Mouse (Mus musculus) heart, embryonic 10.5 days (tissue): ENCODE measurements around the gene Commd7. TPM values are rescaled to one million over a fixed set of nuclear protein-coding genes. Genes with fewer than 3 reads are reported as not detected.

ENCODE experiments used
- DNase-seq: peaks from one replicate; pipeline ENCODE4 v3.0.0-alpha.2; 2017; ENCODE audit warnings: low spot score
- H3K27ac ChIP-seq: fragments of 300-500 bp; sonication (generic); 2 replicates; pipeline ENCODE4 v1.5.1; 2016; ENCODE audit warnings: mild to moderate bottlenecking
- H3K27me3 ChIP-seq: fragments of 300-500 bp; sonication (generic); 2 replicates; pipeline ENCODE4 v1.6.1; 2016; ENCODE audit warnings: mild to moderate bottlenecking; ENCODE audit not compliant: poor library complexity, insufficient read depth, severe bottlenecking
- H3K36me3 ChIP-seq: fragments of 300-500 bp; sonication (generic); 2 replicates; pipeline ENCODE4 v1.6.1; 2016; ENCODE audit warnings: mild to moderate bottlenecking, moderate library complexity
- H3K4me1 ChIP-seq: fragments of 300-500 bp; sonication (generic); 2 replicates; pipeline ENCODE4 v1.6.1; 2016; ENCODE audit warnings: mild to moderate bottlenecking
- H3K4me3 ChIP-seq: fragments of 300-500 bp; sonication (generic); 2 replicates; pipeline ENCODE4 v1.5.1; 2016; ENCODE audit warnings: mild to moderate bottlenecking, moderate library complexity
- H3K9me3 ChIP-seq: fragments of 300-500 bp; sonication (generic); 2 replicates; pipeline ENCODE4 v1.6.1; 2016; ENCODE audit warnings: mild to moderate bottlenecking, moderate library complexity
- WGBS: fragments of 180-500 bp; shearing (Covaris S2); methylation state at CpG from one replicate; pipeline ENCODE4 v1.1.7; 2016; 5-methylcytosine and 5-hydroxymethylcytosine counted together
- polyA plus RNA-seq: library from polyadenylated mRNA; unstranded; fragments of >200 nt; fragmentation: Nextera tagmentation; extraction: Ambion mirVana; gene quantifications from 2 replicates; pipeline ENCODE4 v1.2.1, GENCODE M21; 2016

The Commd7 gene
- polyA plus RNA-seq, 1 experiment from 2014 or later, result 68.6 TPM

GRCm38 (mm10) chr2:153580042-153580441, 52.5 kb downstream of the Commd7 start:
- H3K9me3 ChIP-seq, result no peaks in the 10 kb centered on the region
- no peaks in the 10 kb centered on the region for H3K36me3 ChIP-seq
- H3K27ac ChIP-seq, result peak overlapping the region; percentile 74; the same call in 1 of the 2 replicates
- no peaks in the 10 kb centered on the region for H3K27me3 ChIP-seq
- peaks cover 51% of the 10 kb centered on the region for H3K4me1 ChIP-seq
- no peak overlapping the region for H3K4me3 ChIP-seq
- 89% methylated on average over 3 of the region's 3 CpGs for WGBS
- peak; percentile 64 for DNase-seq

GRCm38 (mm10) chr2:153577122-153577521, 55.5 kb downstream of the Commd7 start:
- H3K36me3 ChIP-seq, result no peaks in the 10 kb centered on the region
- no peaks in the 10 kb centered on the region for H3K27me3 ChIP-seq
- peak overlapping the region; percentile 75 for H3K27ac ChIP-seq
- H3K9me3 ChIP-seq, result no peaks in the 10 kb centered on the region
- peak; percentile 72 for DNase-seq
- H3K4me3 ChIP-seq, result no peak overlapping the region
- WGBS, result 51% methylated on average over 4 of the region's 4 CpGs
- peaks cover 38% of the 10 kb centered on the region for H3K4me1 ChIP-seq

GRCm38 (mm10) chr2:153576150-153576549, 56.4 kb downstream of the Commd7 start:
- no peak for DNase-seq
- H3K36me3 ChIP-seq, result no peaks in the 10 kb centered on the region
- H3K4me1 ChIP-seq, result peaks cover 34% of the 10 kb centered on the region
- H3K4me3 ChIP-seq, result no peak overlapping the region
- H3K27me3 ChIP-seq, result no peaks in the 10 kb centered on the region
- H3K27ac ChIP-seq, result peak overlapping the region; percentile 73
- H3K9me3 ChIP-seq, result no peaks in the 10 kb centered on the region
- 72% methylated on average over 3 of the region's 3 CpGs for WGBS

- WGBS, result 54% methylated on average over 6 of the region's 6 CpGs
- H3K27me3 ChIP-seq, result no peaks in the 10 kb centered on the region
- no peak overlapping the region for H3K4me3 ChIP-seq
- H3K9me3 ChIP-seq, result no peaks in the 10 kb centered on the region
- peaks cover 28% of the 10 kb centered on the region for H3K4me1 ChIP-seq
- H3K27ac ChIP-seq, result peak overlapping the region; percentile 73
- no peak for DNase-seq
- H3K36me3 ChIP-seq, result no peaks in the 10 kb centered on the region
These were observed 57.0 kb downstream of the Commd7 start for GRCm38 (mm10) chr2:153575554-153575953.

GRCm38 (mm10) chr2:153573101-153573500, 59.5 kb downstream of the Commd7 start:
- no peak overlapping the region for H3K4me3 ChIP-seq
- no peaks in the 10 kb centered on the region for H3K36me3 ChIP-seq
- H3K27me3 ChIP-seq, result no peaks in the 10 kb centered on the region
- DNase-seq, result no peak
- peaks cover 35% of the 10 kb centered on the region for H3K4me1 ChIP-seq
- H3K27ac ChIP-seq, result peak overlapping the region; percentile 29; the same call in 1 of the 2 replicates
- no peaks in the 10 kb centered on the region for H3K9me3 ChIP-seq
- 84% methylated on average over 9 of the region's 9 CpGs for WGBS

- H3K27ac ChIP-seq, result peak overlapping the region; percentile 79
- DNase-seq, result peak; percentile 86
- no peaks in the 10 kb centered on the region for H3K9me3 ChIP-seq
- no peak overlapping the region for H3K4me3 ChIP-seq
- H3K27me3 ChIP-seq, result no peaks in the 10 kb centered on the region
- peaks cover 13% of the 10 kb centered on the region for H3K4me1 ChIP-seq
- 82% methylated on average over 6 of the region's 6 CpGs for WGBS
- no peaks in the 10 kb centered on the region for H3K36me3 ChIP-seq
These were observed 64.0 kb downstream of the Commd7 start for GRCm38 (mm10) chr2:153568541-153568940.

GRCm38 (mm10) chr2:153568013-153568412, 64.6 kb downstream of the Commd7 start:
- H3K27ac ChIP-seq, result peak overlapping the region; percentile 79
- DNase-seq, result no peak
- H3K27me3 ChIP-seq, result no peaks in the 10 kb centered on the region
- H3K36me3 ChIP-seq, result no peaks in the 10 kb centered on the region
- H3K4me1 ChIP-seq, result peaks cover 15% of the 10 kb centered on the region
- WGBS, result 48% methylated on average over 4 of the region's 4 CpGs
- H3K9me3 ChIP-seq, result no peaks in the 10 kb centered on the region
- no peak overlapping the region for H3K4me3 ChIP-seq

Other genes starting within 250 kb of the Commd7 start
- not detected in 2 replicates for gene 4930404H24Rik, start 140.0 kb downstream of the Commd7 start, polyA plus RNA-seq
- 20.8 and 21.4 TPM in 2 replicates for gene Nol4l, start 102.8 kb downstream of the Commd7 start, polyA plus RNA-seq
- gene Dnmt3b, start 16.7 kb upstream of the Commd7 start, polyA plus RNA-seq, result 10.2 and 17.0 TPM in 2 replicates
- gene Dnmt3c, start 63.9 kb upstream of the Commd7 start, polyA plus RNA-seq, result 0.10 and 0.12 TPM in 2 replicates
- 311 and 313 TPM in 2 replicates for gene Mapre1, start 108.5 kb upstream of the Commd7 start, polyA plus RNA-seq
- gene Efcab8, start 147.2 kb upstream of the Commd7 start, polyA plus RNA-seq, result 0.04 TPM in 1 of 2 replicates, not detected in the other
- gene Sun5, start 238.3 kb upstream of the Commd7 start, polyA plus RNA-seq, result not detected in 2 replicates
- gene Bpifb2, start 242.3 kb upstream of the Commd7 start, polyA plus RNA-seq, result not detected in 2 replicates